Mouse (Mus musculus) CH12.LX (cell line): ENCODE measurements at regions not wholly inside any gene's neighbourhood (a gene's known extent, or its start where the extent isn't known, plus 50 kb on each side); places are given as distances from the start of the nearest gene placed in this dataset.

Source experiments
- CHD1 ChIP-seq: IDR thresholded peaks from 2 replicates; pipeline ENCODE4 v1.6.1; 2012; ENCODE audit warnings: low read depth, low read length, improper control_type of control experiment, inconsistent platforms
- ETS1 ChIP-seq: conservative IDR thresholded peaks from 2 replicates; pipeline ENCODE4 v1.6.1; 2012; ENCODE audit warnings: low read depth, mild to moderate bottlenecking, inconsistent platforms, low read length, improper control_type of control experiment, moderate library complexity
- IRF4 ChIP-seq: IDR thresholded peaks from 2 replicates; pipeline ENCODE4 v1.6.1; 2014; ENCODE audit warnings: low read depth, mild to moderate bottlenecking, inconsistent platforms, low read length, improper control_type of control experiment
- POLR2A ChIP-seq: IDR thresholded peaks from 2 replicates; pipeline ENCODE4 v1.6.1; 2011; ENCODE audit warnings: low read depth, mild to moderate bottlenecking, improper control_type of control experiment, low read length
- POLR2AphosphoS2 ChIP-seq: IDR thresholded peaks from 2 replicates; pipeline ENCODE4 v1.6.1; 2011; ENCODE audit warnings: low read depth, low read length, improper control_type of control experiment
- ZKSCAN1 ChIP-seq: IDR thresholded peaks from 2 replicates; pipeline ENCODE4 v1.6.1; 2012; ENCODE audit warnings: low read depth, inconsistent platforms, low read length, improper control_type of control experiment, borderline replicate concordance

DNA sequence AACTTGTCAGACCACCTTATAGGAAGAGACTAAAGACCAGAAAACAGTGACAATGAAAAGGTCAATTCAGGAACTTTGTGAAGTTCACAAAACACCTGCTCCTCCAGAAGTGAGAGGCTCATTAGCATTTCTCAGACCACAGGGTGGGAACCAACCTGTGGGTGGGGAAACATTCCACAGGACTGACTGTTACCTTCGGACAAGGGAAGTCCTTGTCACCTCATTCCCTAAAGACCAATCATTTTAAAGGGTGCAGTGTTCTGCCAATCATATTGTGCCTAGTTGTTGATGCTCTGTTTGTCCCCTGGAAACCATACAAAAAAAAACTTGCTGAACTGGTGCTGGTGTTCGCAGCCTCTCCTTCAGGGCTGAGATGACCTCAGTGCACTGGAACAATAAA is 86.2 kb downstream of the Serpinb9g start:
- no peak for TF ChIP-seq CHD1
- TF ChIP-seq IRF4: no peak
- TF ChIP-seq POLR2A: no peak
- no peak for TF ChIP-seq ETS1
- no peak for TF ChIP-seq ZKSCAN1
- no peak for TF ChIP-seq POLR2AphosphoS2
